ENCODE assay signal across 12 mouse cellular contexts in genomic region chr1:122393660-122394355, GRCm38 (mm10).
DNase-seq lines count a peak whose midpoint lies in the region; ATAC-seq and TF ChIP-seq lines count a peak whose summit lies in the region.
"Had no signal": no experiment of that assay in that cellular context is flagged by ENCODE, and none has a peak within 500 bp of the region (broad histone marks: within the 10 kb centered on the region; RNA-seq: fewer than 3 reads in every experiment).

No protein-coding gene starts in this region.

- H3K9me3 ChIP-seq in hindbrain, embryonic 11.5 days (ENCODE audit: control insufficient read depth, low read length) = no peaks in the 10 kb centered on the region
- no peaks in the 10 kb centered on the region for H3K9me3 ChIP-seq in hindbrain, embryonic 10.5 days

- DNase-seq in hindbrain, embryonic 11.5 days (ENCODE audit: low spot score) = no peak
- no peak for DNase-seq in hindbrain, embryonic 10.5 days (ENCODE audit: low spot score)
- DNase-seq in right cerebral cortex, postnatal 25 days = peak; percentile 23
- no peak for DNase-seq in right cerebral cortex, postnatal 4 days
- DNase-seq in layer of hippocampus, adult 9-10 months (ENCODE audit: low spot score) = peak; percentile 25
- peak; percentile 59 for DNase-seq in telencephalon, adult 2 months (ENCODE audit: low read depth, low spot score)
- DNase-seq in urinary bladder, postnatal 14 days (ENCODE audit: low spot score) = no peak
- no peak for DNase-seq in kidney, adult 2 months
- DNase-seq: cerebellum, postnatal 14 days; gastrocnemius, postnatal 36 days had no signal

- no peaks in the 10 kb centered on the region for H3K4me1 ChIP-seq in hindbrain, embryonic 11.5 days (replicated peaks; ENCODE audit: control insufficient read depth, insufficient read depth, low read length)
- 0 out of 2 replicates have a peak, but pooled peaks cover 3% of the 10 kb centered on the region for H3K4me1 ChIP-seq in hindbrain, embryonic 10.5 days (replicated peaks)
- H3K4me1 ChIP-seq in kidney, adult 2 months (ENCODE audit: control insufficient read depth, insufficient read depth, low read length) = no peaks in the 10 kb centered on the region

- 46% methylated on average over 3 of the region's 3 CpGs for WGBS in hindbrain, embryonic 11.5 days
- WGBS in hindbrain, embryonic 10.5 days = 72% methylated on average over 3 of the region's 3 CpGs
- 36% methylated on average over 3 of the region's 3 CpGs for WGBS in kidney, adult 2 months

- no peaks in the 10 kb centered on the region for H3K27me3 ChIP-seq in hindbrain, embryonic 11.5 days (ENCODE audit: control insufficient read depth, insufficient read depth, low read length)
- no peaks in the 10 kb centered on the region for H3K27me3 ChIP-seq in hindbrain, embryonic 10.5 days (ENCODE audit: insufficient read depth, poor library complexity, severe bottlenecking)
- no peaks in the 10 kb centered on the region for H3K27me3 ChIP-seq in kidney, adult 2 months (replicated peaks; ENCODE audit: control insufficient read depth, insufficient read depth, low read length)

- no peak overlapping the region for H3K27ac ChIP-seq in hindbrain, embryonic 11.5 days (ENCODE audit: low read depth, low read length)
- no peak overlapping the region for H3K27ac ChIP-seq in hindbrain, embryonic 10.5 days
- no peak overlapping the region for H3K27ac ChIP-seq in kidney, adult 2 months (ENCODE audit: insufficient read depth, low read depth, low read length)

- TF ChIP-seq POLR2A in kidney, adult 2 months (IDR thresholded peaks at IDR 0.05; ENCODE audit: low read depth, low read length) = no peak

- TF ChIP-seq CTCF in kidney, adult 2 months (conservative IDR thresholded peaks at IDR 0.05; ENCODE audit: insufficient read depth, insufficient read length, low read depth, low read length) = no peak

- H3K4me3 ChIP-seq in hindbrain, embryonic 11.5 days (ENCODE audit: low read depth, low read length) = no peak overlapping the region
- no peak overlapping the region for H3K4me3 ChIP-seq in hindbrain, embryonic 10.5 days
- no peak overlapping the region for H3K4me3 ChIP-seq in kidney, adult 2 months (ENCODE audit: insufficient read depth, low read depth, low read length)

- H3K9ac ChIP-seq in hindbrain, embryonic 11.5 days (ENCODE audit: low read depth, low read length) = no peak overlapping the region

- no peaks in the 10 kb centered on the region for H3K36me3 ChIP-seq in hindbrain, embryonic 11.5 days (ENCODE audit: control insufficient read depth, insufficient read depth, low read length)
- no peaks in the 10 kb centered on the region for H3K36me3 ChIP-seq in hindbrain, embryonic 10.5 days
- H3K36me3 ChIP-seq in kidney, adult 2 months (ENCODE audit: control insufficient read depth, insufficient read depth, low read length) = no peaks in the 10 kb centered on the region

- peak; percentile 46; the same call in 1 of the 2 replicates for ATAC-seq in hindbrain, embryonic 11.5 days (ENCODE audit: low FRiP score)
- ATAC-seq: intestine, embryonic 16.5 days; lung, postnatal 0 days had no signal

- no peak overlapping the region for H3K4me2 ChIP-seq in hindbrain, embryonic 11.5 days (replicated peaks; ENCODE audit: low read depth, low read length)

Comparison
In these comparisons a context has a peak if more than half of its experiments do, and no peak if none do; other contexts are left out.
1. DNase-seq: peak in right cerebral cortex, postnatal 25 days (single experiment), layer of hippocampus, adult 9-10 months (single experiment) and telencephalon, adult 2 months (single experiment); none in hindbrain, embryonic 11.5 days (single experiment), hindbrain, embryonic 10.5 days (single experiment), right cerebral cortex, postnatal 4 days (single experiment), urinary bladder, postnatal 14 days (single experiment) and kidney, adult 2 months (single experiment).